Mouse (Mus musculus) heart, postnatal 25 days (tissue): Measurements from ENCODE around the gene Gemin6. TPM values are rescaled to one million over a fixed set of nuclear protein-coding genes. Genes with fewer than 3 reads are reported as not detected.
"Not testable (repeated sequence)": the region's sequence is repeated elsewhere in the genome, so short reads cannot be mapped to it uniquely, and the experiment has no call there.

Source experiments
- DNase-seq: peaks from one replicate; pipeline ENCODE4 v3.0.0; 2022; ENCODE audit warnings: low spot score
- intact Hi-C: fragments of 180-260 bp; cut with DNase I; formaldehyde crosslinking; loops from one replicate; pipeline ENCODE4 v1.15.1; 2025
- total RNA-seq, 2 experiments: library from RNA; stranded (reverse); gene quantifications; 2 replicates each; pipeline ENCODE4 v1.2.3; 2021

Gene Gemin6
- total RNA-seq, 2 experiments from 2014 or later: 3.1 to 4.0 TPM

DNA sequence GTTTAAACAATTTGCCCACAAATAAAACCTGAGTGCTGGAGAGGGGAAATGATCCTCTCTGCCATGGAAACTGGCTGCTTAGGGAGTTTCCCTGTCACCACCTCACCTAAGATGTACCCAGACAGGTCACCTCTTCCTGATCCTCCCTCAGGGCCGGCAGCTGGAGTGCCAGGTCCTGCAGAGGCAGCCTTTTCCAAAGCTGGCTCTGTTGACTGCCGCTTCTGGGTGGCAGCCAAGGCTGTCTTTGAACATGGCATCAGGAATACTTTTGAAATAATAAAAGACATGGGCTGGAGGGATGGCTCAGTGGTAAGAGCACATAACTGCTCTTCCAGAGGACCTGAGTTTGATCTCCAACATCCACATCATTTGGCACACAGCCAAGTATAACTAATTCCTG, 5.2 kb downstream of the Gemin6 start:
- no peak for DNase-seq
- intact Hi-C loops: no loop called here

DNA sequence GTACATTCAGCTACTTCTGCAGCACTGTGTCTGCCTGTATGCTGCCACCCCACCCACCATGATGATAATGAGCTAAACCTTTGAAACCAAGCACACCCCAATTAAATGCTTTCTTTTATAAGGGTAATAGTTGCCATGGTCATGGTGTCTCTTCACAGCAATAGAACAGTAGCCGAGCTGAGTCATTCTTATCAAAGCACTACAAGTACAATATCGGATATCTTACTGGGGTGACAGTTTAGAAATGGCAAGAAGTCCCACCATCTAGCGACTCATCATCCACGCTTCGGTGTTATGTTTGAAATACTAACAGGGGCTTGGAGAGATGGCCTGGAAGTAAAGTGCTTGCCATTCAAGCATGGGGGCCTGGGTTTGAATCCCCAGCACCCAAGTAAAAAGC, 9.6 kb downstream of the Gemin6 start:
- intact Hi-C loops: no loop called here
- no peak for DNase-seq

DNA sequence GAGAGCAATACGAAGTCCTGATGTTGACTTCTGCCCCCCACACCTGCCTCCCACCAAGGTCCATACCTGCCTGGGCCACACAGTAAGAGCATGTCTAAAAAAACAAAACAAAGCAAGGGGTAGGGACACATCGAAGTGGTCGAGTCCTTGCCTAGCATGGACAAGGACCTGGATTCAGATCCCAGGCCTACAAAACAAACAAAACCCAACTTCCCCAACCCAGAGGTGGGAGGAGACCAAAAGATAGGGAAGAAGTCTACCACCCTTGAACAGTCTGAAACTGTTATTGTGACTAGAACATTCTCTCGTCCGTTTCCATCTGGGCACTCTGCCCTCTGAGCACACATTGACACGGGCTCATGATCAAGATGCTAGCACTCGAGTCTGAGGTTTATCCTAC, 10.1 kb downstream of the Gemin6 start:
- intact Hi-C loops: no loop called here
- no peak for DNase-seq

DNA sequence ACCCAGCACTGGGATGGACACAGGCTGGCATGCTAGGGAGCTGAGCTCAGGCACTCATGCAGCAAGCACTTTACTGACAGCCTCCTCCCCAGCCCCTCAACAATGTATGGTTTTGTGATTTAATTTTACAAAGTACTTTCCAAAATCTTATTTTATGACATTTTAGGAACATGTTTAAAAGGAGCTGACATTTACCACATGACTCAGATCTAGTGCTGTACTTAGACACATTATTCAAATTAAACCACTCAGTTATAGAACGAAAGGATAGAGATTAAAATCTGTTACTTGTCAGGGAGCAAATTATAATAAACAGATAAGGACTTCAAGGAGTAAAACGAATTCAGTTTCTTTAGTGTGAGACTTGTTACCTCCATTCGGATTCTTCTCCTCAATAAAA, 11.2 kb downstream of the Gemin6 start:
- intact Hi-C loops: no loop called here
- DNase-seq: no peak

DNA sequence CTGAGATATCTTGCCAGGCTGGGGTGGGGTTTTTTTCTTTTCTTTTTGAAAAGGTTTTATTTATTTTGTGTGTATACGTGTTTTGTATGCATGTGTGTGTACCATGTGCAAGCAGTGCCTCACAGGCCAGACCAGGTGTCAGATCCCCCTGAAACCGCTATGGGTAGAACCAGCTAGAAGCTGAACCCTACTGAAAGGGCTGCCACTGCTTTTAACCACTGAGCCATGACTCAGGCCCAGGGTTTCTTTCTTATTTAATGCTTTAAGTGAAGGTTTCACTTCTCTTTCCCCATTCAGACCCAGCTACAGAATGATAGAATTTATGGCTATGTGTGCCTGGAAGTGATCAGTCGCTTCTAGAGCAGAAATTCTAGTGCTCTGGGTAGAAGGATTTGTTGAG, 12.6 kb downstream of the Gemin6 start:
- intact Hi-C loops: no loop called here
- DNase-seq: no peak

DNA sequence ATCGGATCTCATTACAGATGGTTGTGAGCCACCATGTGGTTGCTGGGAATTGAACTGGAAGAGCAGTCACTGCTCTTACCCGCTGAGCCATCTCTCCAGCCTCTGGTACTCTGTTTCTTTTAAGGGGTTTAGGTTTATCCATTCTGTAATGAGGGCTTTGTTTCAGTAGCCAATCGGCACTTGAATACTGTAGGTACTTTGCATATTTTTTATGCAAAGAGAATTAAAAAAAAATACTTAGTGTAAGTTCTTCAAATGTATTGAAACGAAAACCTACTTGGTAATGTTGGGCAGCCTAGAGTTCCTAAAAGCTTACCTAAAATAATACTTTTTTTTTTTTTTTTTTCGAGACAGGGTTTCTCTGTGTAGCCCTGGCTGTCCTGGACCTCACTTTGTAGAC, 13.2 kb downstream of the Gemin6 start:
- intact Hi-C loops: no loop called here
- no peak for DNase-seq

DNA sequence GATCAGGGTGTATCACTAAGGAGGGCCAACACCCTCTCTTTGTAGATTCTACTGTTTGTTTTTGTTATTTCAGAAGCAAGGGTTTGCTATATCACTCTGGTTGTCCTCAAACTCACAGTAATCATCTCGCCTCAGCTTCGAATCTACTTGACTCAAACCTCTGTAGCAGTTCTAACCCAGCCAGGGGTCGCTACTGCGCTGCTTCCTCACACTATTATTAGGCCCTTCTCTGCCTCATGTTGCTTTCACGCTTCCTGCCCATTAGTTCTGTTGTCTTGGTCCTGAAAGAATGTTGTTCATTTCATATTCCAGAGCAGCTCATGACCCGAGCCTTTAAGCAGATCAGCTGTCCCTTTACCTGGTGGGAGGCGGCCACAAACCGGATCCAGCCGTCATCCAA, 17.4 kb downstream of the Gemin6 start:
- intact Hi-C loops: no loop called here
- no peak for DNase-seq

DNA sequence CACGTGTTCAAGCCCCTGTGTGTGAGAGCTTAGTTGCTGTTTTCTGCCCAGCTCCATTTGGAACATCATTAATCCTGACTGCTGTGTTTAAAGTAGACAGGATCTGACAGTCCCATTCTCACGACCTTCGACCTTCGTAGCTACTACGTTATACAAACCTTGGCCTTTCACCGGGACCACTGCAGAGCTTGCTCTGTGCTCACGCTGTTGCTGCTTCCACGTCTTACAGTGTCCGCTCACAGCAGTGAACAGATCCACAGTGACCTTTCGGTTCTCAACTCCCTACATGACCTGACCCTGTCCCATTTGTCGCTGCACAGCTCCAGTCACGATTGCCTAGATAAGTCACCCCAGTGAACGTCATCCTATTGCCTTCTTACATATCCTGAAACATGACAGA, 18.9 kb downstream of the Gemin6 start:
- intact Hi-C loops: no loop called here
- no peak for DNase-seq

DNA sequence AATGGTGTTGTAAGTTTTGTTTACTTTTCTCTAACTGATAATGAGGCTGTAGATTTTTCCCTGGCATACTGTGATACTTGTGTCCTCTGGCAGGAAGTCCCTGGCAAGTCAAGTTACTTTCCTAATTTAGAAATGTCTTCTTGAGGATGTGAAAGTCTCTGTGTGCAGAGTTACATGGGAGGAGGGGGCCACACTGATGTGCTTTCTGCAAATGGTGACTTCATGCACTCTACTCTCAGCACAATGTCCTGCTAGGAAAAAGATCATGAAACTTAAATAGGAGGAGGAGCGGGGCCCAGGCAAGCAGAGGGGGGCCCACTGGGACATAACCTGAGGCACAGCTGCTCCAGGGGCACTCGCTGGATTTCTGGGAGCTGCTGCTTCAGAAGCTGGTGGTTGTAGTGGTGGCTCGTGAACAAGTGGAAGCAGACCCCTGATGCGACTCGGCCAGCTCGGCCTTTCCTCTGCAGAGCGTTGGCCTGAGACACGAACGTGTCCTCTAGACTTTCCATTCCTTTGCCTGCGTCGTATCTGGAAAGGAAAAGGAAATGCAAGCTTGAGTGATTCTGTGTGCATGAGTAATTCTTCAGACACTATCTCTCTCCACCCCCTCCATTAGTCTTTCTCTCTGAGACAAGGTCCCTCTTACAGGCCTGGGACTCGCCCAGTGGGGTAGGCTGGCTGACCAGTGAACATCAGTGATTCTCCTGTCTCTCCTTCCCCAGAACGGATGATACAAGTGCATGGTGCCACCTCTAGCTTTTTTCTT, 28.7 kb downstream of the Gemin6 start:
- no peak for DNase-seq
- intact Hi-C loops: no loop called here

DNA sequence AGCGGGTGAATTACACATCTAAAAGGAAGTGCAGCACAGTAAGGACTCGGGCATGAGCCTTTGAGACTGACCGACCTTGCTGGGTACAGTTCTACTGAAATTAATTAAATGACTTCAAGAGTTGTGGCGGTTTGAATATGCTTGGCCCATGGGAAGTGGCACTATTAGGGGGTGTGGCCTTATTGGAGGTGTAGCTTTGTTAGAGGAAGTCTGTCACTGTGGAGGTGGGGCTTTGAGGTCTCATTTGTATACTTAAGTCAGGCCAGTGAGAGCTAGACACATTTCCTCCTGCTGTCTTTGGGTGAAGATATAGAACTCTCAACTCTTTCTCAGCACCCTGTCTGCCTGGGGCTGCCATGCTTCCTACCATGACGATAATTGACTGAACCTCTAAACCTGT, 30.2 kb downstream of the Gemin6 start:
- intact Hi-C loops: no loop called here
- no peak for DNase-seq

DNA sequence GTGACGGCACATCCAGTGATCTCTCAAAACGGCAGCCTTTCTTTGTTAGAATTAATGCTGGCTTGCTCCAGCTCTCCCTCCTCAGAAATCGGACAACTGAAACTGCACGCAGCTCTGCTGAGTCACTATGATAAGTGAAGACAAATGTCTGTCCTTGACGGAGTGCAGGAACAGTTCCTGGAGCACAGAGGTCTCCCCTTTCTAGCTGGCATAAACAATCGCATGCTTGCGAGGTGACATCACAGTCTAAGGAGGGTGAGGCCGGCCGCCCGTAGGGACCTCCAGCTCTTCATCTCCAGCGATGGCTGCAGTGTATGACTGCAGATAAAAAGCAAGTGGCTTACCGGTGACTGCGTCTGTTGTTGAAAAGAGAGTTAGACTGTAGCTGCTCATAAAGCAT, 31.0 kb downstream of the Gemin6 start:
- peak; percentile 67 for DNase-seq

DNA sequence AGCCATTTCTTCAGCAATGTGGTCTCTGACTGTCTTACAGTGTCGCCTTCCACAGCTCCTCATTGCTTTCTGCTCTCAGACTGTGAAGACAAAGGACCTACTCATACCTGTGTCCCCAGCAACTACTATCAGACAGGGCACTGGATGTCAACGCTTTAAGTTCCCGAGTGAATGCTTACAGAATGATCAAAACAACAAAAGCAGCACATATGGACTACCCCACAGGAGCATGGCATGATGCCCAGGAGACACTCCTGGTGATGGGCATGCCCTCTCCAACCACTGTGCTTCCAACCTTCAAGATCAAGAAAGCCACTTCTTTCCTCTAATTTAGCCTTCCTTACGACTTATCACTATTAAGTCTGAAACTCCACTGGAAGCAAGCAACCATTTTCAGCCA, 42.8 kb downstream of the Gemin6 start:
- DNase-seq: no peak
- intact Hi-C loops: no loop called here

More for the DNA sequence above, 31.0 kb downstream of the Gemin6 start:
- intact Hi-C loops: no loop called here

DNA sequence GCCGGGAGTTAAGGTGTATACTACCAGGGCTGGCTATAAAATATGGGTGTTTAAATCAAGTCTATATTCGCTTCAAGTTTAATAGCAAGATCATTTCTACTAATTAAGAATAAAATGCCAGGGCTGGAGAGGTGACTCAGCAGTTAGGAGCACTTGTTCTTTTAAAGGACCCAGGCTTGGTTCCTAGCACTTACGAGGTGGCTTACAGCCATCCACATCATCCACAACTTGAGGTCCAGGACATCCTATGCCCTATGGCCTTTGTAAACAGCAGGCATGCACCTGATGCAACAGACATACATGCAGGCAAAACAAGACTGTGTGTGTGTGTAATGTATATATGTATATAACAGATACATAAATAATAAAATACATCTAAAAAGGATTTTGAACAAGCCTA, 43.9 kb downstream of the Gemin6 start:
- DNase-seq: no peak
- intact Hi-C loops: no loop called here

DNA sequence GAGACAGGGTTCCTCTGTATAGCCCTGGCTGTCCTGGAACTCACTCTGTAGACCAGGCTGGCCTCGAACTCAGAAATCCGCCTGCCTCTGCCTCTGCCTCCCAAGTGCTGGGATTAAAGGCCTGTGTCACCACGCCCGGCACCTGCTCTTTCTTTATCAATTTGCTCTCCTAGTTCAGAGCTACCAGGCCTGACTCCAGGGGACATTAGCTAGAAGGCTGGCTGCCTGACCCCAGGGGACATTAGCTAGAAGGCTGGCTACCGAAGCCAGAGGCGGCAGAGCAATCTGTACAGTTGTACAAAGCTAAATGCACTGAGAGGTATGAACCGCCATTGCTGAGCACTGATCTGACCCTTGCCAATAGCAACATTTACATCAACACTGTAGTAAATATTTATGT, 46.4 kb downstream of the Gemin6 start:
- intact Hi-C loops, DNase-seq: not testable (repeated sequence)

Other genes with a start within 250 kb of the Gemin6 start
- gene Hnrnpll, start 162.1 kb upstream of the Gemin6 start, total RNA-seq: 10 to 100 TPM; 21.0 to 22.3 TPM
- 10 to 100 TPM; 14.1 to 14.5 TPM for gene Galm, start 97.0 kb upstream of the Gemin6 start, total RNA-seq
- 10 to 100 TPM; 36.9 to 41.9 TPM for gene Srsf7, start 17.1 kb upstream of the Gemin6 start, total RNA-seq
- not detected for gene Ttc39d, start 17.0 kb upstream of the Gemin6 start, total RNA-seq
- 10 to 100 TPM; 14.8 to 16.0 TPM for gene Morn2, start 65.8 kb downstream of the Gemin6 start, total RNA-seq
- gene Dhx57, start 66.0 kb downstream of the Gemin6 start, total RNA-seq: 1 to 10 TPM; 6.0 to 6.5 TPM
- gene Arhgef33, start 83.0 kb downstream of the Gemin6 start, total RNA-seq: not detected
- gene Gm10190, start 149.1 kb downstream of the Gemin6 start, total RNA-seq: not detected